Mouse (Mus musculus): ENCODE data around the gene Asb18. TPM values are rescaled to one million over a fixed set of nuclear protein-coding genes. Genes with fewer than 3 reads are reported as not detected.

The Asb18 gene
- total and polyA plus RNA-seq, 3 experiments, result not detected

GRCm38 (mm10) chr1:89939981-89940726, 74.3 kb downstream of the Asb18 start:
- no peak overlapping the region for H3K4me3 ChIP-seq (ENCODE audit: control insufficient read depth in 1 of 2, insufficient read depth in 1 of 2, low read depth in 2 of 2, low read length in 2 of 2)
- no peak for DNase-seq (ENCODE audit: low read depth, low spot score)
- H3K9me3 ChIP-seq (replicated peaks; ENCODE audit: insufficient read depth, low read length), result no peaks in the 10 kb centered on the region
- no peaks in the 10 kb centered on the region for H3K4me1 ChIP-seq (ENCODE audit: control insufficient read depth in 1 of 2, insufficient read depth in 2 of 2, low read length in 2 of 2)
- H3K9ac ChIP-seq (ENCODE audit: control insufficient read depth, low read depth, low read length, poor library complexity, severe bottlenecking), result no peak overlapping the region
- no peaks in the 10 kb centered on the region for H3K79me2 ChIP-seq (ENCODE audit: control insufficient read depth, insufficient read depth, low read length, poor library complexity)
- TF ChIP-seq TBP (IDR thresholded peaks at IDR 0.05; ENCODE audit: low read depth, low read length) (no peak), USF2 (IDR thresholded peaks at IDR 0.05; ENCODE audit: borderline replicate concordance in 1 of 2, insufficient read depth in 1 of 2, low read depth in 1 of 2, low read length in 2 of 2) (no peak), CTCF (IDR thresholded peaks at IDR 0.05 in 2 of 3, conservative IDR thresholded peaks at IDR 0.05 in 1 of 3; ENCODE audit: control insufficient read depth in 1 of 3, insufficient read depth in 1 of 3, low read depth in 2 of 3, low read length in 3 of 3, poor library complexity in 1 of 3, severe bottlenecking in 1 of 3) (no peak), NRF1 (IDR thresholded peaks at IDR 0.05; ENCODE audit: insufficient read depth, low read depth, low read length, poor library complexity, severe bottlenecking) (no peak), JUND (IDR thresholded peaks at IDR 0.05; ENCODE audit: low read depth, low read length) (no peak), MEF2A (IDR thresholded peaks at IDR 0.05; ENCODE audit: extremely low read depth, insufficient replicate concordance, low read depth, low read length, poor library complexity, severe bottlenecking) (no peak), GABPA (IDR thresholded peaks at IDR 0.05; ENCODE audit: low read depth, low read length) (no peak), SIN3A (IDR thresholded peaks at IDR 0.05; ENCODE audit: low read length) (no peak), MYC (IDR thresholded peaks at IDR 0.05; ENCODE audit: low read depth, low read length) (no peak)
- H3K27me3 ChIP-seq (ENCODE audit: control insufficient read depth in 1 of 2, insufficient read depth in 2 of 2, low read length in 2 of 2), result no peaks in the 10 kb centered on the region
- no peak overlapping the region for H3K27ac ChIP-seq (ENCODE audit: control insufficient read depth, low read depth, low read length)
- no peaks in the 10 kb centered on the region for H3K36me3 ChIP-seq (ENCODE audit: control insufficient read depth in 1 of 2, insufficient read depth in 2 of 2, low read length in 2 of 2)

- Histone ChIP-seq H3K27me3 (ENCODE audit: control insufficient read depth in 1 of 2, insufficient read depth in 2 of 2, low read length in 2 of 2) (no peaks in the 10 kb centered on the region), H3K9me3 (replicated peaks; ENCODE audit: insufficient read depth, low read length) (no peaks in the 10 kb centered on the region)
- TF ChIP-seq TCF12 (IDR thresholded peaks at IDR 0.05; ENCODE audit: low read depth, low read length), result no peak
- no peak for TF ChIP-seq CTCF (IDR thresholded peaks at IDR 0.05 in 2 of 3, conservative IDR thresholded peaks at IDR 0.05 in 1 of 3; ENCODE audit: control insufficient read depth in 1 of 3, insufficient read depth in 1 of 3, low read depth in 2 of 3, low read length in 3 of 3, poor library complexity in 1 of 3, severe bottlenecking in 1 of 3)
- TF ChIP-seq HCFC1 (IDR thresholded peaks at IDR 0.05; ENCODE audit: low read depth, low read length), result no peak
- TF ChIP-seq MXI1 (IDR thresholded peaks at IDR 0.05; ENCODE audit: low read depth, low read length), result no peak
- TF ChIP-seq POLR2A (IDR thresholded peaks at IDR 0.05; ENCODE audit: control insufficient read depth in 1 of 2, insufficient read depth in 1 of 2, low read depth in 1 of 2, low read length in 2 of 2, poor library complexity in 1 of 2), result no peak
- no peak for TF ChIP-seq MAX (IDR thresholded peaks at IDR 0.05; ENCODE audit: low read length)
- TF ChIP-seq EP300 (IDR thresholded peaks at IDR 0.05; ENCODE audit: low read depth in 1 of 2, low read length in 2 of 2), result no peak
- no peak for TF ChIP-seq ZMIZ1 (IDR thresholded peaks at IDR 0.05; ENCODE audit: low read depth, low read length)
- TF ChIP-seq ZC3H11A (IDR thresholded peaks at IDR 0.05; ENCODE audit: low read depth, low read length), result no peak
- no peak for TF ChIP-seq JUND (IDR thresholded peaks at IDR 0.05; ENCODE audit: low read depth, low read length)
- TF ChIP-seq CHD1 (IDR thresholded peaks at IDR 0.05; ENCODE audit: low read depth, low read length), result no peak
- TF ChIP-seq ZKSCAN1 (IDR thresholded peaks at IDR 0.05; ENCODE audit: low read depth, low read length), result no peak
- TF ChIP-seq TBP (IDR thresholded peaks at IDR 0.05; ENCODE audit: low read depth, low read length), result no peak
- TF ChIP-seq MYB (IDR thresholded peaks at IDR 0.05; ENCODE audit: low read depth, low read length), result no peak
- TF ChIP-seq USF2 (IDR thresholded peaks at IDR 0.05; ENCODE audit: borderline replicate concordance in 1 of 2, insufficient read depth in 1 of 2, low read depth in 1 of 2, low read length in 2 of 2), result no peak
- no peak for TF ChIP-seq MAFK (IDR thresholded peaks at IDR 0.05; ENCODE audit: borderline replicate concordance, low read depth, low read length)
- TF ChIP-seq MEF2A (IDR thresholded peaks at IDR 0.05; ENCODE audit: extremely low read depth, insufficient replicate concordance, low read depth, low read length, poor library complexity, severe bottlenecking), result no peak
- TF ChIP-seq RAD21 (IDR thresholded peaks at IDR 0.05; ENCODE audit: low read depth, low read length), result no peak
These were observed 74.9 kb downstream of the Asb18 start for GRCm38 (mm10) chr1:89939596-89939960.

More at GRCm38 (mm10) chr1:89939596-89939960, 74.9 kb downstream of the Asb18 start:
- Histone ChIP-seq H3K79me2 (ENCODE audit: control insufficient read depth, insufficient read depth, low read length, poor library complexity) (no peaks in the 10 kb centered on the region), H3K36me3 (ENCODE audit: control insufficient read depth in 1 of 2, insufficient read depth in 2 of 2, low read length in 2 of 2) (no peaks in the 10 kb centered on the region), H3K9ac (ENCODE audit: control insufficient read depth, low read depth, low read length, poor library complexity, severe bottlenecking) (no peak overlapping the region), H3K4me3 (ENCODE audit: control insufficient read depth in 1 of 2, insufficient read depth in 1 of 2, low read depth in 2 of 2, low read length in 2 of 2) (no peak overlapping the region), H3K4me1 (ENCODE audit: control insufficient read depth in 1 of 2, insufficient read depth in 2 of 2, low read length in 2 of 2) (no peaks in the 10 kb centered on the region), H3K27ac (ENCODE audit: control insufficient read depth, low read depth, low read length) (no peak overlapping the region)
- DNase-seq (ENCODE audit: low read depth, low spot score), result no peak
